38 mouse cellular contexts compared by ENCODE assay signal in the genomic region with DNA sequence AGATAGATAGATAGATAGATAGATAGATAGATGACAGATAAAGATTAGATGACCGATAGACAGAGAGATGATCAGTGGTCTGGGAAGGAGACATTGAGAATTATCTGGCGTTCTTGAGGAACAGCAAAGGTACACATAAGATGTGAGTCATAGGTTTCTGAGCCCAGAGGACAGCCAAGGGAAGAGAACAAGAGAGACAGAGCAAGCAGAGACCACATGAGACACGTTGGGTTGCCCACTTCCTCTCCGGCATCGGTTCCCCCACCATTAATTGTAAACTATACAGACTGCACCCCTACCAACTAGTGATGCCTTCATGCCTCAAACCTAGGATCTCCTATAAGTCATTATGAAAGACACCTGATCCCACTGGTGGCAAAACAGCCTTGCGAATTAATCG. TPM values are rescaled to one million over a fixed set of nuclear protein-coding genes. Genes with fewer than 3 reads are reported as not detected.
"Had no signal": no experiment of that assay in that cellular context is flagged by ENCODE, and none has a peak within 500 bp of the region (broad histone marks: within the 10 kb centered on the region; RNA-seq: fewer than 3 reads in every experiment).

No protein-coding gene starts in this region.

- H3K4me1 ChIP-seq: heart, embryonic 13.5 days; heart, embryonic 15.5 days; hindbrain, embryonic 13.5 days; hindbrain, embryonic 15.5 days; intestine, embryonic 15.5 days; limb, embryonic 10.5 days; limb, embryonic 12.5 days had no signal

- H3K36me3 ChIP-seq: heart, embryonic 13.5 days; heart, embryonic 15.5 days; hindbrain, embryonic 13.5 days; hindbrain, embryonic 15.5 days; intestine, embryonic 15.5 days; limb, embryonic 10.5 days; limb, embryonic 12.5 days had no signal

- H3K27me3 ChIP-seq: heart, embryonic 13.5 days; heart, embryonic 15.5 days; hindbrain, embryonic 13.5 days; hindbrain, embryonic 15.5 days; intestine, embryonic 15.5 days; limb, embryonic 12.5 days had no signal

- DNase-seq: gastrocnemius, adult 2 months; gastrocnemius, postnatal 10 days; gastrocnemius, postnatal 25 days; heart, adult 11 months; heart, adult 2 months; heart, postnatal 14 days; heart, postnatal 36 days; kidney, adult 18-20 months; kidney, adult 8-10 months; kidney, postnatal 10 days; kidney, postnatal 25 days; kidney, postnatal 4 days; liver had no signal

- H3K27ac ChIP-seq: gastrocnemius, adult 2 months; heart, adult 2 months; heart, embryonic 13.5 days; heart, embryonic 15.5 days; hindbrain, embryonic 13.5 days; hindbrain, embryonic 15.5 days; intestine, embryonic 15.5 days; layer of hippocampus, adult 2 months; left cerebral cortex, adult 2 months; limb, embryonic 10.5 days; limb, embryonic 12.5 days had no signal

- ATAC-seq: inflammation-experienced regulatory T-cells, adult 6 months; intestine, embryonic 15.5 days; intestine, postnatal 0 days had no signal

- H3K4me3 ChIP-seq: gastrocnemius, adult 2 months; heart, adult 2 months; heart, embryonic 13.5 days; heart, embryonic 15.5 days; hindbrain, embryonic 13.5 days; hindbrain, embryonic 15.5 days; intestine, embryonic 15.5 days; layer of hippocampus, adult 2 months; left cerebral cortex, adult 2 months; limb, embryonic 10.5 days; limb, embryonic 12.5 days had no signal

RNA-seq across cellular contexts. Expression of gene Prss40, which starts 6.5 kb away (rescaled TPM):
- total RNA-seq: gastrocnemius, adult 2 months; gastrocnemius, postnatal 10 days; gastrocnemius, postnatal 25 days; gastrocnemius, postnatal 4 days; heart, adult 2 months; heart, postnatal 14 days; heart, postnatal 36 days; hematopoietic stem cell, adult 5-6 weeks; layer of hippocampus, adult 2 months; layer of hippocampus, postnatal 10 days; layer of hippocampus, postnatal 25 days; left cerebral cortex, adult 2 months; left cerebral cortex, postnatal 14 days; left cerebral cortex, postnatal 36 days had no signal
- polyA plus RNA-seq: frontal cortex, adult 2 months; heart, adult 2 months; heart, embryonic 11.5 days; heart, embryonic 13.5 days; heart, embryonic 15.5 days; heart, postnatal 0 days; hindbrain, embryonic 11.5 days; hindbrain, embryonic 13.5 days; hindbrain, embryonic 15.5 days; inflammation-experienced regulatory T-cells, adult 6 months; intestine, embryonic 15.5 days; intestine, postnatal 0 days; kidney, embryonic 14.5 days; kidney, embryonic 16.5 days; limb, embryonic 10.5 days; limb, embryonic 14.5 days; liver, embryonic 11.5 days had no signal

RNA-seq across cellular contexts. Expression of gene Cfc1, which starts 18.8 kb away (rescaled TPM):
- total RNA-seq: gastrocnemius, adult 2 months; gastrocnemius, postnatal 10 days; gastrocnemius, postnatal 25 days; gastrocnemius, postnatal 4 days; heart, adult 2 months; heart, postnatal 14 days; heart, postnatal 36 days; layer of hippocampus, postnatal 10 days; layer of hippocampus, postnatal 25 days; left cerebral cortex, adult 2 months; left cerebral cortex, postnatal 14 days; left cerebral cortex, postnatal 36 days had no signal
- polyA plus RNA-seq: frontal cortex, adult 2 months; heart, adult 2 months; heart, embryonic 15.5 days; heart, postnatal 0 days; hindbrain, embryonic 11.5 days; hindbrain, embryonic 13.5 days; intestine, embryonic 15.5 days; intestine, postnatal 0 days; kidney, embryonic 14.5 days; limb, embryonic 10.5 days; limb, embryonic 12.5 days; liver, embryonic 11.5 days had no signal

RNA-seq across cellular contexts. Expression of gene Amer3, which starts 25.2 kb away (rescaled TPM):
- total RNA-seq: gastrocnemius, adult 2 months; gastrocnemius, postnatal 25 days; gastrocnemius, postnatal 4 days; heart, adult 2 months; heart, postnatal 14 days; heart, postnatal 36 days; hematopoietic stem cell, adult 5-6 weeks had no signal
- polyA plus RNA-seq: heart, embryonic 11.5 days; heart, embryonic 13.5 days; heart, postnatal 0 days; inflammation-experienced regulatory T-cells, adult 6 months; kidney, embryonic 14.5 days; limb, embryonic 10.5 days; liver, embryonic 11.5 days had no signal

RNA-seq across cellular contexts. Expression of gene Prss39, which starts 56.1 kb away (rescaled TPM):
- total RNA-seq: gastrocnemius, adult 2 months; gastrocnemius, postnatal 10 days; gastrocnemius, postnatal 25 days; gastrocnemius, postnatal 4 days; heart, adult 2 months; heart, postnatal 14 days; heart, postnatal 36 days; layer of hippocampus, adult 2 months; layer of hippocampus, postnatal 10 days; layer of hippocampus, postnatal 25 days; left cerebral cortex, adult 2 months; left cerebral cortex, postnatal 14 days; left cerebral cortex, postnatal 36 days had no signal
- polyA plus RNA-seq: frontal cortex, adult 2 months; heart, embryonic 11.5 days; heart, embryonic 13.5 days; heart, embryonic 15.5 days; heart, postnatal 0 days; hindbrain, embryonic 11.5 days; hindbrain, embryonic 13.5 days; hindbrain, embryonic 15.5 days; inflammation-experienced regulatory T-cells, adult 6 months; intestine, embryonic 15.5 days; intestine, postnatal 0 days; kidney, embryonic 14.5 days; kidney, embryonic 16.5 days; limb, embryonic 10.5 days; limb, embryonic 12.5 days; limb, embryonic 14.5 days; liver, embryonic 11.5 days had no signal
